Mouse (Mus musculus) hematopoietic stem cell, adult 5-6 weeks (primary cell): Measurements from ENCODE around the gene Prcp. TPM values are rescaled to one million over a fixed set of nuclear protein-coding genes. Genes with fewer than 3 reads are reported as not detected.

Source experiments
- ATAC-seq, 2 experiments: fragments of 125-278 bp in 1 of 2; replicated peaks in 1 of 2; 2 replicates each; pipeline ENCODE4 v1.8.0; 2016 to 2017; ENCODE audit warnings: inconsistent platforms in 2 of 2, mild to moderate bottlenecking in 2 of 2, moderate number of reproducible peaks in 2 of 2, low read depth in 1 of 2, moderate TSS enrichment in 1 of 2; ENCODE audit not compliant: low FRiP score in 2 of 2, poor library complexity in 2 of 2, severe bottlenecking in 2 of 2, insufficient read depth in 1 of 2, low TSS enrichment in 1 of 2
- total RNA-seq: library from RNA; stranded (forward); fragments of 172-1452, 232-1000 nt; gene quantifications from 2 replicates; pipeline ENCODE4 v1.2.3, GENCODE M21; 2017

Gene Prcp
- total RNA-seq, 1 experiment from 2014 or later, result 38.1 TPM

GRCm38 (mm10) chr7:92884998-92885660 lies 10.9 kb downstream of the Prcp start:
- ATAC-seq, result no peak

GRCm38 (mm10) chr7:92886801-92887200 lies 12.5 kb downstream of the Prcp start:
- no peak for ATAC-seq

- no peak for ATAC-seq
These were observed 13.0 kb downstream of the Prcp start for GRCm38 (mm10) chr7:92887230-92887629.

GRCm38 (mm10) chr7:92890211-92890610 lies 15.9 kb downstream of the Prcp start:
- no peak for ATAC-seq

- no peak for ATAC-seq
These were observed 16.5 kb downstream of the Prcp start for GRCm38 (mm10) chr7:92890618-92891230.

- 0 out of 4 replicates have a peak, but pooled peaks of 1 of the 2 experiments have one; percentile 22 for ATAC-seq
These were observed 19.2 kb downstream of the Prcp start for GRCm38 (mm10) chr7:92893478-92893877.

GRCm38 (mm10) chr7:92896036-92896435 lies 21.8 kb downstream of the Prcp start:
- no peak for ATAC-seq

GRCm38 (mm10) chr7:92897021-92897420 lies 22.8 kb downstream of the Prcp start:
- ATAC-seq, result peak in 1 of 2 experiments; percentile 56; a peak in 1 of 4 replicates

- peak; percentile 99 to 100 for ATAC-seq
These were observed 29.2 kb downstream of the Prcp start for GRCm38 (mm10) chr7:92903360-92904038.

GRCm38 (mm10) chr7:92904285-92904684 lies 30.0 kb downstream of the Prcp start:
- peak in 1 of 2 experiments; percentile 55; a peak in 2 of 4 replicates for ATAC-seq

- ATAC-seq, result no peak
These were observed 46.0 kb downstream of the Prcp start for GRCm38 (mm10) chr7:92920172-92920856.

GRCm38 (mm10) chr7:92920857-92921172 lies 46.5 kb downstream of the Prcp start:
- ATAC-seq, result no peak

GRCm38 (mm10) chr7:92932792-92933191 lies 58.5 kb downstream of the Prcp start:
- peak in 1 of 2 experiments; percentile 24; a peak in 1 of 4 replicates for ATAC-seq

GRCm38 (mm10) chr7:92933308-92933948 lies 59.2 kb downstream of the Prcp start:
- peak; percentile 58 to 65 for ATAC-seq

- no peak for ATAC-seq
These were observed 62.5 kb downstream of the Prcp start for GRCm38 (mm10) chr7:92936747-92937146.

- ATAC-seq, result peak; percentile 38; a peak in 1 of 4 replicates
These were observed 63.7 kb downstream of the Prcp start for GRCm38 (mm10) chr7:92937955-92938354.

- no peak for ATAC-seq
These were observed 65.5 kb downstream of the Prcp start for GRCm38 (mm10) chr7:92939776-92940175.
